Mouse (Mus musculus) layer of hippocampus, adult 9-10 months (tissue): ENCODE results near the gene Grem2.

ENCODE experiments used
- DNase-seq: peaks from one replicate; pipeline ENCODE4 v3.0.0; 2022; ENCODE audit warnings: low spot score

The Grem2 gene

DNA sequence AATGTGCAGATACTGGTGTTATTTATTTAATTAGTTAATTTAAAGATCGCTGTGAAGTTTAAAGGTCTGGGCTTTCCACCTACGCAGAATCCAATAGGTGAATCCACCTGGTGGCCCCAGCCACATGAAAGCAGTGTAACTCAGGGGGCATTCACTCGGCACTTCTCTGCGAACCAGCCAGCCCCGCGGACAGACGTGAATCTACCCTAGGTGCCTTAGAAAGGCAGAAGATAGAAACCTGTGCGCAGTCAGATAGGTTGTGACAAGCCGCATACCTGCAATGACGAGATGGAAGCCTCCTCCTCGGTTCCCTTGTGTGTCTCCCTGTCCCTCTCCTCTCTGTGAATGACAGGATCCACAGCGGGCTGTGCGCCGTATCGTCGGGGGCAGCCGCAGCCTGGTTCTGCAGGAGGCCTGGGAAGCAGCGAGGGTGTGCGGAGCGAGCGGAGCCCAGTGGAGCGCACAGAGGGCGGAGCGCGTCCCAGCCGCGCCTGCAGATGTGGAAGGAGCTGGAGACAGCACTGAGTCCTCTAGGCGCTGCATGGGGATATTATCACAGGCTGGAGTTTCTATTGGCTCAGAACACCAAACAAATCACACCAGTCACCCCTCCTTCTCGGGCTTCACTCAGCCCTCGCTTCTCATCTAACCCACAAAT lies at the start of gene Grem2:
TSS of gene Grem2 (minus strand) at position 522 of the 658 bp plus-strand sequence.
- no peak for DNase-seq

GRCm38 (mm10) chr1:174959837-174960236 lies 38.2 kb upstream of the Grem2 start:
- no peak for DNase-seq

GRCm38 (mm10) chr1:174931003-174931619 lies 9.5 kb upstream of the Grem2 start:
- no peak for DNase-seq

- DNase-seq, result no peak
Measured at GRCm38 (mm10) chr1:174929459-174930181, 8.0 kb upstream of the Grem2 start.

GRCm38 (mm10) chr1:174918949-174919348 lies 2.7 kb downstream of the Grem2 start:
- no peak for DNase-seq

DNA sequence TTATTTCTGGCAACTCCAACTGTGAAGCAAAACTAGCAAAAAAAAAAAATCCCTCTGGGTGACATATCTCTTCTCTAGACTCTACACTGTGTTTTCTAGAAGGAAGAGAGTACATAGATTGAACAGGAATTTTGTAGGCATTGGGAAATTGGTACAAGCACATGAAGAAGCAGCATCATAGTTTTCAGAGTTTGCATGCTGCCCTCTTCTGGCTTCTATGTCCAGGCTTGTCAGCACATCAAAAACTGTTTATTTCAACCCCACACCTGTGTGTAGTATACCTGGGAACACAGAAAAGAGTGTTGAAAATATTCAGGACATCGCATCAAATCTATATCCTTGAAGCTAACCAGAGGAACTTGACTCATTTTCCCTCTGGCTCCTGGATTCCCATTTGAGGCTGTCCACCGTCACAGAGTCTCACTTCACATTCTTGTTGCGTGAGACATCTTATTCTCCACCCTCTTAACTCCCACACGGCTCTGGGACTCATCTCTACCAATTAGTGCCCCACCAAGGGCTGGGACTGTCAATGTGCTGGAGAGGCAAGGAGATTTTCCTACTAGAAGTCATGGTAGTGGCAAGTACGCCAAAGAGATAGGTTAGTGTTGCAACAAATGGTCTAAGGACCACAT lies 3.3 kb downstream of the Grem2 start:
- no peak for DNase-seq

DNA sequence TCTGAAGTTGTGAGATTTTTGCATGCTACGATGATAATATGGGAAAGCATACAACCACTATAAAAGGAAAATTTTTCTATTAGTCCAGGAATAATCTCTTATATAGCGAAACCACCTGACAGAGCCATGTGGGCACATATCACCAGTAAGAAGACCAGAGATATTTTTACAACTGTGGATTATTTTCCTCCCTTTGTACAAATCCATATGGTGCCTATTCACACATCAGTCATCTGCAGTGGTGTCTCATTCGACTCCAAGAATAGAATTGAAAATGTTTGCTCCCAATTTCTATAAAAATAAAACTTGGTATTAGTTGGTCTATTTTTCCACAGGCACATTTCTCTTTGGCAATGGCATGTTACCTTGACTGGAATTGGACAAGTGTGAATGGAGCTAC lies 11.8 kb downstream of the Grem2 start:
- DNase-seq, result no peak

- DNase-seq, result no peak
Measured at GRCm38 (mm10) chr1:174908232-174908631, 13.4 kb downstream of the Grem2 start.

DNA sequence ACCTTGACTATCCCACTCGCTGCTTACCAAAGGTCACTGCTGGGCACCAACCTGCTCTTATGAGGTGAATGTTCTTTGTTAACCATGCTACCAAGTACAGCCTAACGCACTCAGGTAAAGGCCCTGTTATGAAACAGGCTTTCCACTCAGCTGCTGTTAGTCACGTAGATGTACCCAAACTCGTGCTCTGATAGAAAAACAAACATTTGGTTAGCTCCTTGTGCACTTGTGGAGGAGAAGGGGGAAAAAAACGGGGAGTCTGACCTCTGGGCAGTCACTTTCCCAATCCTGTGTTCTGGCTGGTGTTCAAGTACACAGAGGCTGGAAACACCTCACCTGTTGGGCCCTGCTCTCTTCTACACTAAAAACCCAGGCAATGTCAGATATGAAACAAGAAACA lies 14.0 kb downstream of the Grem2 start:
- no peak for DNase-seq

DNA sequence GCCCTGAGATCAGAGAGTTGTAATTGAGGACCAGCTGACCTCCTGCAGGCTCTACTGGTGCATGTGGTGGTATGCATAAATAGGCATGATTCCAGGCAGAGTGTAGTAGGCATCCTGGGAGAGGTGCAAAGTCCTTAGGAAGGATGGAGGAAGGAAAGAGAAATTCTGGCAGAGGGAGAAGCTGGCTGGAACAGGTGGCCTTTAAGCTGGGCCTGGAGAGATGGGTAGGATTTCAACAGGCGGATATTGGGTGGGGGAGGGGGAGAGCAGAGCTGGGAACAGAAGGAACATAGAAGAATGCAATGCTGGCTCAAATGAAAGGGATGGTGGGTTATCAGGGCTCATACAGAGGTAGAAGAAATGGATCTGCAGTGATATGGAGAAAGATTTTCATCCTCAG lies 18.9 kb downstream of the Grem2 start:
- DNase-seq, result no peak

- DNase-seq, result no peak
Measured at GRCm38 (mm10) chr1:174892471-174892870, 29.1 kb downstream of the Grem2 start.

DNA sequence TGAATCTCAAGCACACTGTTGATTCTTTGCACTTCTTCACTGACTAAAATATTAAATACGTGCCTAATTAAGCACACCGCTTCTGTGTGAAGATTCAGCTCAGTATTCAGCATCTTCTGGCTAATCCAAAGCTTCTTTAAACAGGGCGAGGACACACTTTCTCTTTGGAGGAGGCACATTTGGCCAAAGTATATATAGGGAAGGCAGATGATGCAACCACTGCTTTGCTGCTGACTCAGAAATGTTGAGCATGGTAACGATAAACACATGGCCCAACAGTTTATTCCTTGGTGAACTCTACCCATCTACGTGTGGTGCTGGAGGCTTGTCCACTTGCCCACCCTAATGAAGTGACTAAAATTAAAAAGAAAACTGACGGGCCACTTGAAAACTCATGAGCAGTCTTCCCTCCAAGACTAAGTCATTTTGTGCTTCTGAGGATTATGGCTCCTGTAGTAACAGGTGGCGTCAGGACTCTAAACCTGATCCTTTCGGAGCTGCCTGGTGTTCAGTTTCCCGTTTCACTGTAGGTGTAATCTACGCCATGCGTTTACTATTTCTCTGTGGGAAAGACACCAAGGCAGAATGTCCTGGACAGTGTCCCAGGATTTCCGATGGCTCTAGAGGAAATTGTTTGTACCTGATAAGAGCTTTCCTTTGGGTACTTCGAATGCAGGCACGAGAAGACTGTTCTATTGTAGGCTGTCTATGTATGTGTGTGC lies 32.8 kb downstream of the Grem2 start:
- DNase-seq, result no peak

GRCm38 (mm10) chr1:174888073-174888472 lies 33.5 kb downstream of the Grem2 start:
- DNase-seq, result no peak

GRCm38 (mm10) chr1:174882496-174882895 lies 39.1 kb downstream of the Grem2 start:
- DNase-seq, result no peak

- no peak for DNase-seq
Measured at GRCm38 (mm10) chr1:174875173-174875572, 46.4 kb downstream of the Grem2 start.

- no peak for DNase-seq
Measured at GRCm38 (mm10) chr1:174860407-174861118, 61.1 kb downstream of the Grem2 start.

- DNase-seq, result no peak
Measured at GRCm38 (mm10) chr1:174856188-174856587, 65.4 kb downstream of the Grem2 start.

- no peak for DNase-seq
Measured at GRCm38 (mm10) chr1:174844786-174845185, 76.8 kb downstream of the Grem2 start.

DNA sequence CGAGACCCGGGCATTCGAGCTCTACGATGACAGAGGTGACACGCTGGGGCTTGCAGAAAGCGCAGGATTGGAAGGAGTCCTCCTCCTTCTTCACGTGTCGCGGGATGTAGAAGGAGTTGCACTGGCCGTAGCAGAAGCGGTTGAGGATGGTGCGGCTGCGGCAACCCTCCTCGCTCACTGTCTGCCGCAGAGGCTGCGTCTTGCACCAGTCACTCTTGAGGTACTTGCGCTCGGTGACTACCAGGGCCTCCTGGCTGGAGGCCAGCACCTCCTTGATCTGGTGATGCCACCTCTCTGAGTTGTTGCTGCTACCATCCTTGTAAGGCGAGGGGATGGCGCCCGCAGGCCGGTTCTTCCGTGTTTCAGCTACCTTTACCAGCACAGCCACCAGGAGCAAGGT lies 84.8 kb downstream of the Grem2 start:
- no peak for DNase-seq

DNA sequence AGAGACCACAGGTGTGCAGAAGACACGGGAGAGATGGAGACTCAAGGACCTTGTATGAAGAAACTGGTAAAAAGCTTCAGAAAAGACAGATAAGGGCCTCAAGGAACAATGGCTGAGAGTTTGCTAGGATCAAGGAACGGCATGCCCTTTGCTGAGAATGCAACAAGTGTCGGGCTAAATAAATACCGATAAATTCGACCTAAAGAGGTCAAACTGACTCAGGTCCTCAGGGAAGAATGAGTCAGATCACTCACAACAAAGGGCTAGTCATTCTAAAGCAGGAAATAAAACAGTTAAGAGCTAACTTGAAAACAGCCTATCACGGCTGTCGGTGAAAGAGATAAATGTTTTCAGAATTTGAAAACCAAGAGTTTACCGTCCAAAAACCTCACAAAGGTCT lies 95.1 kb downstream of the Grem2 start:
- no peak for DNase-seq

DNA sequence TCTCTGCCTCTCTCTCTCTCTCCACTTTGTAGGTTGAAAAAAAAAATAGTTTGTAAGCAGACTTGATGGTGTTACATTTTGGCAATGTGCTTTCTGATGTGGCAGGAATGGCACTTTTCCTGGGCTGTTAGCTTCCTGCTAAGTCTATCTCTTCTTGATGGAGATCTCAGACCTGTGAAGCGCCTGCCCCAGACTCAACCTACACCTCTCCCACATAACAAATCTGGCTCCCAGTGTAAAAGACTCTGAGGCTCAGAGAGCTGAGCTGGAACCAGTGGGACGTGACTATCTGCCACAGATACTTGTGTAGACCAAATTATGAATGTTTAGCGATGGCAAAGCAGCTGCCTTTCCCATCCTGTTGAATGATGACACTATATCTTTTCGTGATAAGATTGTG lies 109.8 kb downstream of the Grem2 start:
- no peak for DNase-seq

DNA sequence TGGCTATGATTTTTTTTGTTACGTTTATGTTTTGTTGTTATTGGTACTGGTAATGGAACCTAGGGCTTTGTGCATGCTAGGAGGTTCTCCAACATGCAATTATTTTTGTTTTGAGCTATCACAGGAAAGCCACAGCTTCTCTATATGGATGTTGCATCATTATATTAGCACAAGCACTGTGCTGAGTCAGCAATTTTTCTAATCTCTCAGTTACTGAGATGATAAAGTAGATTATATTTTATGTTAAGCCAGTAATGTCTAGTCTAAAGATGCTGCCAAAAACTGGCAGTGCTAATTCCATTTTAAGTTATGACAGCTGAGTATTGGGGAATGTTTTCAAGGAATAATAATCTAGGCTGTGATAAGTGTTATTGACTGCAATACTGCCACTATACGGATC lies 133.0 kb downstream of the Grem2 start:
- DNase-seq, result no peak
